Comparison of ENCODE assay signal across 10 mouse cellular contexts in the genomic region with DNA sequence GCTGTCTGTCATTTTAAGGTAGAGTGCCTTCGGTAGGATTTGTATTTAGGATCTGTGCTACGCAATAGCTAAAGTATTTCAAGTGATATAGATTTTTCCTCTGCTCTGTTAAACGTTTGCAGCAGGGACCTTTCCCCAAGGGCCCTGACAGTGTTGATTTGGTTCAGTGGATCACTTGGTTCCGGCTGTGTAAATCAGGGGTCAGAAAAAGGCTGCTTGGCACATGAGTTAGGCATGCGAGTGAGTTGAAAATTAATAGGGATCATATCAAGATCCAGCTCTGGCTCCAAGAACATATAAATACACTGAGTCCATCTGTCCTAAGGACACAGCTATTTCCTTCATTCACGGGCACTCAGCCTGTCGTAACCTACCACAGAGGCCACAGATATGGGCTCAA.
"Had no signal": no experiment of that assay in that cellular context is flagged by ENCODE, and none has a peak within 500 bp of the region (broad histone marks: within the 10 kb centered on the region; RNA-seq: fewer than 3 reads in every experiment).

No protein-coding gene starts in this region.

- ATAC-seq: intestine, embryonic 15.5 days; liver, postnatal 0 days had no signal

- H3K27me3 ChIP-seq: intestine, embryonic 15.5 days; limb, embryonic 12.5 days; liver, embryonic 13.5 days; lung, embryonic 15.5 days; midbrain, embryonic 12.5 days had no signal

- H3K27ac ChIP-seq: intestine, embryonic 15.5 days; limb, embryonic 12.5 days; liver, embryonic 13.5 days; lung, embryonic 15.5 days; midbrain, embryonic 12.5 days had no signal

- H3K9me3 ChIP-seq: intestine, embryonic 15.5 days; limb, embryonic 12.5 days; liver, embryonic 13.5 days; lung, embryonic 15.5 days; midbrain, embryonic 12.5 days had no signal

- H3K4me3 ChIP-seq: intestine, embryonic 15.5 days; limb, embryonic 12.5 days; liver, embryonic 13.5 days; lung, embryonic 15.5 days; midbrain, embryonic 12.5 days had no signal

- H3K9ac ChIP-seq: intestine, embryonic 15.5 days; limb, embryonic 12.5 days; liver, embryonic 13.5 days; liver, postnatal 0 days; lung, embryonic 15.5 days; midbrain, embryonic 12.5 days had no signal

- H3K4me1 ChIP-seq: intestine, embryonic 15.5 days; limb, embryonic 12.5 days; liver, embryonic 13.5 days; lung, embryonic 15.5 days had no signal

- H3K36me3 ChIP-seq: intestine, embryonic 15.5 days; limb, embryonic 12.5 days; liver, embryonic 13.5 days; lung, embryonic 15.5 days; midbrain, embryonic 12.5 days had no signal

- DNase-seq: layer of hippocampus, adult 9-11 months; liver; liver, embryonic 13.5 days; liver, postnatal 0 days; right cerebral cortex, postnatal 14 days; thymus, postnatal 14 days had no signal

- H3K4me2 ChIP-seq: intestine, embryonic 15.5 days; limb, embryonic 12.5 days; liver, embryonic 13.5 days; lung, embryonic 15.5 days; midbrain, embryonic 12.5 days had no signal
